Mouse (Mus musculus) megakaryocyte progenitor cell, adult 5-6 weeks (primary cell): ENCODE measurements around the gene Cbx5. TPM values are rescaled to one million over a fixed set of nuclear protein-coding genes. Genes with fewer than 3 reads are reported as not detected.
"Not testable (repeated sequence)": the region's sequence is repeated elsewhere in the genome, so short reads cannot be mapped to it uniquely, and the experiment has no call there.

Experiments used
- ATAC-seq: replicated peaks from 2 replicates; pipeline ENCODE4 v1.8.0; 2016; ENCODE audit warnings: mild to moderate bottlenecking, moderate TSS enrichment, inconsistent platforms; ENCODE audit not compliant: poor library complexity
- total RNA-seq, 2 experiments: library from RNA; stranded (forward) in 1 of 2; stranded (reverse) in 1 of 2; fragments of 157-497, 149-512 nt in 1 of 2; fragments of 200-1000 nt in 1 of 2; gene quantifications; 2 replicates each; pipeline versions ENCODE4 v1.2.3 to v1.2.4; 2015 to 2017

Gene Cbx5
- total RNA-seq, 2 experiments from 2014 or later, result 119 to 194 TPM

- ATAC-seq, result peak; percentile 30
Measured at GRCm38 (mm10) chr15:103251595-103251994, 12.0 kb upstream of the Cbx5 start.

GRCm38 (mm10) chr15:103250195-103250740 is 10.7 kb upstream of the Cbx5 start:
- peak; percentile 45 for ATAC-seq

GRCm38 (mm10) chr15:103249511-103249910 is 9.9 kb upstream of the Cbx5 start:
- not testable (repeated sequence) for ATAC-seq

- ATAC-seq, result no peak
Measured at GRCm38 (mm10) chr15:103248401-103249313, 9.0 kb upstream of the Cbx5 start.

- ATAC-seq, result no peak
Measured at GRCm38 (mm10) chr15:103247782-103248400, 8.3 kb upstream of the Cbx5 start.

GRCm38 (mm10) chr15:103247078-103247781 is 7.6 kb upstream of the Cbx5 start:
- no peak for ATAC-seq

- ATAC-seq, result no peak
Measured at GRCm38 (mm10) chr15:103245616-103246015, 6.0 kb upstream of the Cbx5 start.

- no peak for ATAC-seq
Measured at GRCm38 (mm10) chr15:103242885-103243284, 3.3 kb upstream of the Cbx5 start.

GRCm38 (mm10) chr15:103241071-103242018 is 1.7 kb upstream of the Cbx5 start:
- ATAC-seq, result not testable (repeated sequence)

- peak; percentile 74 for ATAC-seq
Measured at GRCm38 (mm10) chr15:103240160-103241028, 778 bp upstream of the Cbx5 start, which contains the start of gene Hnrnpa1. Hnrnpa1 (plus strand) TSS chr15:103240432.

GRCm38 (mm10) chr15:103239130-103239684 is 409 bp downstream of the Cbx5 start:
- ATAC-seq, result peak; percentile 66

- ATAC-seq, result no peak
Measured at GRCm38 (mm10) chr15:103237295-103237694, 2.3 kb downstream of the Cbx5 start.

- no peak for ATAC-seq
Measured at GRCm38 (mm10) chr15:103233119-103233518, 6.5 kb downstream of the Cbx5 start.

GRCm38 (mm10) chr15:103228904-103229303 is 10.7 kb downstream of the Cbx5 start:
- no peak for ATAC-seq

- no peak for ATAC-seq
Measured at GRCm38 (mm10) chr15:103227572-103227971, 12.0 kb downstream of the Cbx5 start.

GRCm38 (mm10) chr15:103227022-103227421 is 12.6 kb downstream of the Cbx5 start:
- no peak for ATAC-seq

GRCm38 (mm10) chr15:103224161-103224560 is 15.5 kb downstream of the Cbx5 start:
- no peak for ATAC-seq

- ATAC-seq, result no peak
Measured at GRCm38 (mm10) chr15:103221386-103221785, 18.2 kb downstream of the Cbx5 start.

- ATAC-seq, result peak; percentile 23; the same call in 1 of the 2 replicates
Measured at GRCm38 (mm10) chr15:103220785-103221184, 18.8 kb downstream of the Cbx5 start.
